Mouse (Mus musculus): ENCODE measurements around the gene Syvn1. TPM values are rescaled to one million over a fixed set of nuclear protein-coding genes. Genes with fewer than 3 reads are reported as not detected.
A peak's percentile ranks its signal among the peaks of the same experiment; 100 is the strongest.

Syvn1 gene
- polyA plus RNA-seq, 1 experiment from 2014 or later = 24.2 TPM

- 15% methylated on average over 20 of the region's 20 CpGs for WGBS
- Histone ChIP-seq H3K4me2 (replicated peaks) (peak overlapping the region; percentile 89), H3K4me3 (replicated peaks) (peak overlapping the region; percentile 83), H3K36me3 (peaks cover 24% of the 10 kb centered on the region), H3K27ac (peak overlapping the region; percentile 98), H3K9me3 (no peaks in the 10 kb centered on the region), H3K9ac (peak overlapping the region; percentile 79), H3K27me3 (replicated peaks) (no peaks in the 10 kb centered on the region), H3K4me1 (replicated peaks) (peaks cover 17% of the 10 kb centered on the region)
- peak; percentile 50 for ATAC-seq
These were observed 746 bp upstream of the Syvn1 start for GRCm38 (mm10) chr19:6045366-6046293.

GRCm38 (mm10) chr19:6047154-6047898 lies 950 bp downstream of the Syvn1 start:
- H3K4me2 ChIP-seq (replicated peaks) = peak overlapping the region; percentile 89
- H3K36me3 ChIP-seq = peaks cover 40% of the 10 kb centered on the region
- peak overlapping the region; percentile 79 for H3K9ac ChIP-seq
- 1% methylated on average over 44 of the region's 44 CpGs for WGBS
- no peaks in the 10 kb centered on the region for H3K27me3 ChIP-seq (replicated peaks)
- peak; percentile 37 for ATAC-seq
- H3K9me3 ChIP-seq = no peaks in the 10 kb centered on the region
- H3K4me3 ChIP-seq (replicated peaks) = peak overlapping the region; percentile 83
- H3K27ac ChIP-seq = peak overlapping the region; percentile 98
- H3K4me1 ChIP-seq (replicated peaks) = peaks cover 17% of the 10 kb centered on the region

DNA sequence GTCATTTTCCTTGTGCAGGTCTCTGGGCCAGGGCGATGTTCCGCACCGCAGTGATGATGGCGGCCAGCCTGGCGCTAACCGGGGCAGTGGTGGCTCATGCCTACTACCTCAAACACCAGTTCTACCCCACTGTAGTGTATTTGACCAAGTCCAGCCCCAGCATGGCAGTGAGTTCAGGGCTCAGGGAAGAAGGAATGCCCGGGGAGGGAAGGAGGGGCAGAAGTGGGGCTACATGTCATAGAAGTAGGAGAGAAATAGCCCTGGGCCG lies 1.5 kb downstream of the Syvn1 start:
- 84% methylated on average over 8 of the region's 8 CpGs for WGBS
- ATAC-seq = no peak
- no peak overlapping the region for H3K27ac ChIP-seq

GRCm38 (mm10) chr19:6048681-6049410 lies 2.5 kb downstream of the Syvn1 start:
- no peak overlapping the region for H3K27ac ChIP-seq
- peak overlapping the region; percentile 89; the same call in 1 of the 2 replicates for H3K4me2 ChIP-seq (replicated peaks)
- peaks cover 54% of the 10 kb centered on the region for H3K36me3 ChIP-seq
- H3K4me1 ChIP-seq (replicated peaks) = peaks cover 20% of the 10 kb centered on the region
- H3K27me3 ChIP-seq (replicated peaks) = no peaks in the 10 kb centered on the region
- no peak for ATAC-seq
- H3K9ac ChIP-seq = no peak overlapping the region
- H3K4me3 ChIP-seq (replicated peaks) = no peak overlapping the region
- WGBS = 90% methylated on average over 11 of the region's 11 CpGs
- no peaks in the 10 kb centered on the region for H3K9me3 ChIP-seq

More for the DNA sequence above, 1.5 kb downstream of the Syvn1 start:
- Histone ChIP-seq H3K4me3 (replicated peaks) (peak overlapping the region; percentile 83), H3K9ac (peak overlapping the region; percentile 79), H3K4me1 (replicated peaks) (peaks cover 17% of the 10 kb centered on the region), H3K36me3 (peaks cover 44% of the 10 kb centered on the region), H3K4me2 (replicated peaks) (peak overlapping the region; percentile 89), H3K9me3 (no peaks in the 10 kb centered on the region), H3K27me3 (replicated peaks) (no peaks in the 10 kb centered on the region)

- no peak overlapping the region for H3K4me2 ChIP-seq (replicated peaks)
- peaks cover 23% of the 10 kb centered on the region for H3K4me1 ChIP-seq (replicated peaks)
- no peaks in the 10 kb centered on the region for H3K9me3 ChIP-seq
- no peak overlapping the region for H3K27ac ChIP-seq
- no peaks in the 10 kb centered on the region for H3K27me3 ChIP-seq (replicated peaks)
- ATAC-seq = no peak
- no peak overlapping the region for H3K4me3 ChIP-seq (replicated peaks)
- H3K9ac ChIP-seq = no peak overlapping the region
- 88% methylated on average over 7 of the region's 7 CpGs for WGBS
- H3K36me3 ChIP-seq = peaks cover 68% of the 10 kb centered on the region
These were observed 6.1 kb downstream of the Syvn1 start for GRCm38 (mm10) chr19:6052516-6052915.

DNA sequence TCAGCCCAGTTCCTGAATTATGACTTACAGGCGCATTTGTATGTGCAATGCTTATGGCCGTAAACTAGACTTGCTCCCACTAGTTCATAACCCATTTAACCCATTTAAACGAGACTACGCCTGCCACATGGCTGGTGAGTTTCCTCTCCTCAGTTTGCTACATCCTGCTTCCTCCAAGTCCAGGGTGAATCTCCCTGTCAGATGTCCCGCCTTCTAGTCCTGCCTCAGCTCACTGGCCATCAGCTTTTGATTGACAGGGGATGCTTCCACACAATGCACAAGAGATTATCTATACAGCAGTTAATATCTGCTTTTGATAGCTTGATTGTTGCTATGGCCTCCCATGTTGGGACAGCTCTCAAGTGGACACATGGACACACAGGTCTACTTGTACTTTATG lies 7.9 kb downstream of the Syvn1 start:
- 73% methylated on average over 5 of the region's 5 CpGs for WGBS
- Histone ChIP-seq H3K4me3 (replicated peaks) (no peak overlapping the region), H3K36me3 (peaks cover 60% of the 10 kb centered on the region), H3K27me3 (replicated peaks) (no peaks in the 10 kb centered on the region), H3K9ac (no peak overlapping the region), H3K4me1 (replicated peaks) (peaks cover 11% of the 10 kb centered on the region; the same call in 1 of the 2 replicates), H3K9me3 (no peaks in the 10 kb centered on the region), H3K4me2 (replicated peaks) (no peak overlapping the region), H3K27ac (no peak overlapping the region)
- no peak for ATAC-seq

DNA sequence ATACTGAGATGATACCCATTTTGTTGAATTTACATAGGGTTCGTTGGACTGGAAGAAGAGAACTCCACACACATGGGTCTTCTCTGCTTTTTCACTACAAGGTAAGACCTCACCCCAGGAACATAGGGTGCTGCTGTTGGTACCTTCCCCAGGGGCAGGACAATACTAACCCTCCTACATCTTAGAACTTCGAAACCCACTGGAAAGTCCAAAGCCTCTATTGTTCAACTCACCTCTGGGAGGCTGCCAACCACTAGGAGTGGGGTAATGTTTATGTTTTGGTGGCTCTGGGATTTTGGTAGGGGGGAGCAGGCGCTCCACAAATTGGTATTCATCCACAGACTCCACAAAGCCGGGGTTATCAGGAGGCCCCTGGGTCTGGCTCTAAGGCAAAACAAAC lies 10.3 kb downstream of the Syvn1 start:
- peak overlapping the region; percentile 77 for H3K9ac ChIP-seq
- no peak overlapping the region for H3K27ac ChIP-seq
- peak overlapping the region; percentile 70 for H3K4me2 ChIP-seq (replicated peaks)
- no peaks in the 10 kb centered on the region for H3K27me3 ChIP-seq (replicated peaks)
- H3K4me1 ChIP-seq (replicated peaks) = peaks cover 11% of the 10 kb centered on the region; the same call in 1 of the 2 replicates
- H3K36me3 ChIP-seq = peaks cover 36% of the 10 kb centered on the region
- H3K9me3 ChIP-seq = no peaks in the 10 kb centered on the region
- no peak for ATAC-seq
- WGBS = 45% methylated on average over 4 of the region's 4 CpGs
- H3K4me3 ChIP-seq (replicated peaks) = peak overlapping the region; percentile 67

GRCm38 (mm10) chr19:6057313-6058096 lies 11.1 kb downstream of the Syvn1 start, which contains the start of the genes Mrpl49 and Fau:
Gene Mrpl49 (minus strand): TSS chr19:6057785.
Gene Fau (plus strand): TSS chr19:6057844.
- Histone ChIP-seq H3K4me1 (replicated peaks) (peaks cover 19% of the 10 kb centered on the region), H3K27me3 (replicated peaks) (no peaks in the 10 kb centered on the region), H3K36me3 (peaks cover 30% of the 10 kb centered on the region), H3K4me2 (replicated peaks) (peak within 1 kb of the TSS; percentile 70), H3K9ac (peak within 1 kb of the TSS; percentile 77), H3K9me3 (no peaks in the 10 kb centered on the region), H3K4me3 (replicated peaks) (peak within 1 kb of the TSS; percentile 67), H3K27ac (peak within 1 kb of the TSS; percentile 56)
- ATAC-seq = peak; percentile 88
- under 1% methylated on average over 63 of the region's 63 CpGs for WGBS

GRCm38 (mm10) chr19:6058513-6058912 lies 12.1 kb downstream of the Syvn1 start:
- H3K9ac ChIP-seq = peak overlapping the region; percentile 77
- H3K4me3 ChIP-seq (replicated peaks) = peak overlapping the region; percentile 67
- H3K36me3 ChIP-seq = peaks cover 20% of the 10 kb centered on the region; the same call in 1 of the 2 replicates
- H3K4me2 ChIP-seq (replicated peaks) = peak overlapping the region; percentile 70
- WGBS = 32% methylated on average over 5 of the region's 5 CpGs
- no peak for ATAC-seq
- H3K27ac ChIP-seq = peak overlapping the region; percentile 56
- H3K9me3 ChIP-seq = no peaks in the 10 kb centered on the region
- H3K4me1 ChIP-seq (replicated peaks) = peaks cover 20% of the 10 kb centered on the region
- no peaks in the 10 kb centered on the region for H3K27me3 ChIP-seq (replicated peaks)

- Histone ChIP-seq H3K9me3 (no peaks in the 10 kb centered on the region), H3K9ac (peak overlapping the region; percentile 77; the same call in 1 of the 2 replicates), H3K27me3 (replicated peaks) (no peaks in the 10 kb centered on the region), H3K4me3 (replicated peaks) (peak overlapping the region; percentile 67), H3K4me1 (replicated peaks) (peaks cover 20% of the 10 kb centered on the region), H3K36me3 (peaks cover 16% of the 10 kb centered on the region; the same call in 1 of the 2 replicates), H3K27ac (peak overlapping the region; percentile 32; the same call in 1 of the 2 replicates), H3K4me2 (replicated peaks) (peak overlapping the region; percentile 70)
- 67% methylated on average over 5 of the region's 5 CpGs for WGBS
- no peak for ATAC-seq
These were observed 12.6 kb downstream of the Syvn1 start for GRCm38 (mm10) chr19:6058966-6059365.

GRCm38 (mm10) chr19:6061021-6061533 lies 14.7 kb downstream of the Syvn1 start, which contains the start of gene Znhit2:
Gene Znhit2 (plus strand): TSS chr19:6061192.
- no peaks in the 10 kb centered on the region for H3K27me3 ChIP-seq (replicated peaks)
- peak within 1 kb of the TSS; percentile 94 for H3K9ac ChIP-seq
- peak within 1 kb of the TSS; percentile 96 for H3K27ac ChIP-seq
- no peaks in the 10 kb centered on the region for H3K9me3 ChIP-seq
- peak; percentile 80 for ATAC-seq
- peaks cover 20% of the 10 kb centered on the region for H3K4me1 ChIP-seq (replicated peaks)
- under 1% methylated on average over 58 of the region's 58 CpGs for WGBS
- 0 out of 2 replicates have a peak, but pooled peaks cover 3% of the 10 kb centered on the region for H3K36me3 ChIP-seq
- peak within 1 kb of the TSS; percentile 95 for H3K4me2 ChIP-seq (replicated peaks)
- peak within 1 kb of the TSS; percentile 92 for H3K4me3 ChIP-seq (replicated peaks)
